Mouse (Mus musculus) kidney, embryonic 15.5 days (tissue): ENCODE results near the gene Ppm1l. TPM values are rescaled to one million over a fixed set of nuclear protein-coding genes. Genes with fewer than 3 reads are reported as not detected.

Experiments used
- ATAC-seq: fragments of 200-750 bp; cut with Nextera tagmentation; replicated peaks from 2 replicates; pipeline ENCODE4 v1.8.0; 2017; ENCODE audit warnings: moderate TSS enrichment; ENCODE audit not compliant: low FRiP score
- H3K27ac ChIP-seq: fragments of 300-500 bp; sonication (generic); 2 replicates; pipeline ENCODE4 v1.5.1; 2015; ENCODE audit warnings: mild to moderate bottlenecking, inconsistent platforms
- H3K27me3 ChIP-seq: fragments of 300-500 bp; sonication (generic); 2 replicates; pipeline ENCODE4 v1.6.1; 2015; ENCODE audit warnings: inconsistent platforms
- H3K36me3 ChIP-seq: fragments of 300-500 bp; sonication (generic); 2 replicates; pipeline ENCODE4 v1.6.1; 2015; ENCODE audit warnings: inconsistent platforms
- H3K4me1 ChIP-seq: fragments of 300-500 bp; sonication (generic); 2 replicates; pipeline ENCODE4 v1.6.1; 2015; ENCODE audit warnings: inconsistent platforms
- H3K4me2 ChIP-seq: fragments of 300-500 bp; sonication (generic); 2 replicates; pipeline ENCODE4 v1.6.1; 2015; ENCODE audit warnings: moderate library complexity, mild to moderate bottlenecking, inconsistent platforms
- H3K4me3 ChIP-seq: fragments of 300-500 bp; sonication (generic); replicated peaks from 2 replicates; pipeline ENCODE4 v1.5.1; 2015; ENCODE audit warnings: mild to moderate bottlenecking, inconsistent platforms
- H3K9ac ChIP-seq: fragments of 300-500 bp; sonication (generic); 2 replicates; pipeline ENCODE4 v1.6.1; 2015; ENCODE audit warnings: mild to moderate bottlenecking, inconsistent platforms
- H3K9me3 ChIP-seq: fragments of 300-500 bp; sonication (generic); replicated peaks from 2 replicates; pipeline ENCODE4 v1.6.1; 2016; ENCODE audit warnings: inconsistent platforms
- WGBS: fragments of 180-500 bp; shearing (Covaris S2); methylation state at CpG from one replicate; pipeline ENCODE4 v1.1.7; 2015; ENCODE audit warnings: mixed read lengths; 5-methylcytosine and 5-hydroxymethylcytosine counted together
- polyA plus RNA-seq: library from polyadenylated mRNA; unstranded; fragments of >200 nt; fragmentation: Nextera tagmentation; extraction: Ambion mirVana; gene quantifications from 2 replicates; pipeline ENCODE4 v1.2.1, GENCODE M21; 2015

Gene Ppm1l
- polyA plus RNA-seq, 1 experiment from 2014 or later, result 6.2 TPM

GRCm38 (mm10) chr3:69300121-69300520, 16.5 kb upstream of the Ppm1l start:
- 90% methylated on average over 1 of the region's 1 CpGs for WGBS
- no peak for ATAC-seq

GRCm38 (mm10) chr3:69315810-69316390, 761 bp upstream of the Ppm1l start:
- H3K27me3 ChIP-seq, result peaks cover 18% of the 10 kb centered on the region
- no peaks in the 10 kb centered on the region for H3K36me3 ChIP-seq
- H3K27ac ChIP-seq, result peak overlapping the region; percentile 93
- under 1% methylated on average over 18 of the region's 18 CpGs for WGBS
- H3K9ac ChIP-seq, result peak overlapping the region; percentile 65
- ATAC-seq, result peak; percentile 64
- peak overlapping the region; percentile 96 for H3K4me2 ChIP-seq
- no peaks in the 10 kb centered on the region for H3K9me3 ChIP-seq
- H3K4me3 ChIP-seq, result peak overlapping the region; percentile 80
- H3K4me1 ChIP-seq, result peaks cover 29% of the 10 kb centered on the region

More at GRCm38 (mm10) chr3:69300121-69300520, 16.5 kb upstream of the Ppm1l start:
- Histone ChIP-seq H3K4me3 (no peak overlapping the region), H3K4me2 (no peak overlapping the region), H3K9ac (no peak overlapping the region), H3K9me3 (no peaks in the 10 kb centered on the region), H3K27me3 (no peaks in the 10 kb centered on the region), H3K4me1 (no peaks in the 10 kb centered on the region), H3K27ac (no peak overlapping the region), H3K36me3 (no peaks in the 10 kb centered on the region)

GRCm38 (mm10) chr3:69317251-69318125, 827 bp downstream of the Ppm1l start:
- under 1% methylated on average over 73 of the region's 73 CpGs for WGBS
- ATAC-seq, result peak; percentile 44
- H3K27ac ChIP-seq, result peak overlapping the region; percentile 67; the same call in 1 of the 2 replicates

GRCm38 (mm10) chr3:69318131-69318951, 1.7 kb downstream of the Ppm1l start:
- H3K4me1 ChIP-seq, result peaks cover 32% of the 10 kb centered on the region
- no peak overlapping the region for H3K27ac ChIP-seq
- 2% methylated on average over 25 of the region's 25 CpGs for WGBS
- H3K9me3 ChIP-seq, result no peaks in the 10 kb centered on the region
- H3K9ac ChIP-seq, result peak overlapping the region; percentile 65; the same call in 1 of the 2 replicates
- peak overlapping the region; percentile 96 for H3K4me2 ChIP-seq
- H3K27me3 ChIP-seq, result peaks cover 18% of the 10 kb centered on the region
- H3K36me3 ChIP-seq, result no peaks in the 10 kb centered on the region
- peak overlapping the region; percentile 80 for H3K4me3 ChIP-seq
- ATAC-seq, result no peak

More at GRCm38 (mm10) chr3:69317251-69318125, 827 bp downstream of the Ppm1l start:
- Histone ChIP-seq H3K4me2 (peak overlapping the region; percentile 96), H3K9ac (peak overlapping the region; percentile 65), H3K9me3 (no peaks in the 10 kb centered on the region), H3K36me3 (no peaks in the 10 kb centered on the region), H3K4me3 (peak overlapping the region; percentile 80), H3K27me3 (peaks cover 18% of the 10 kb centered on the region), H3K4me1 (peaks cover 32% of the 10 kb centered on the region)

- Histone ChIP-seq H3K27ac (no peak overlapping the region), H3K9ac (no peak overlapping the region), H3K36me3 (no peaks in the 10 kb centered on the region), H3K9me3 (no peaks in the 10 kb centered on the region), H3K4me2 (peak overlapping the region; percentile 96), H3K27me3 (peaks cover 18% of the 10 kb centered on the region), H3K4me3 (peak overlapping the region; percentile 80), H3K4me1 (peaks cover 32% of the 10 kb centered on the region)
- no peak for ATAC-seq
- 76% methylated on average over 6 of the region's 6 CpGs for WGBS
These were observed 2.5 kb downstream of the Ppm1l start for GRCm38 (mm10) chr3:69319061-69319720.

GRCm38 (mm10) chr3:69323982-69324381, 7.3 kb downstream of the Ppm1l start:
- 0 out of 2 replicates have a peak, but pooled peaks cover 7% of the 10 kb centered on the region for H3K27me3 ChIP-seq
- peaks cover 7% of the 10 kb centered on the region for H3K4me1 ChIP-seq
- ATAC-seq, result no peak
- no peaks in the 10 kb centered on the region for H3K9me3 ChIP-seq
- WGBS, result 81% methylated on average over 3 of the region's 3 CpGs
- no peak overlapping the region for H3K4me2 ChIP-seq
- H3K9ac ChIP-seq, result no peak overlapping the region
- H3K4me3 ChIP-seq, result no peak overlapping the region
- H3K36me3 ChIP-seq, result no peaks in the 10 kb centered on the region
- no peak overlapping the region for H3K27ac ChIP-seq

GRCm38 (mm10) chr3:69329910-69330309, 13.2 kb downstream of the Ppm1l start:
- ATAC-seq, result no peak
- Histone ChIP-seq H3K27me3 (no peaks in the 10 kb centered on the region), H3K36me3 (no peaks in the 10 kb centered on the region), H3K4me2 (no peak overlapping the region), H3K4me3 (no peak overlapping the region), H3K27ac (no peak overlapping the region), H3K9ac (no peak overlapping the region), H3K9me3 (no peaks in the 10 kb centered on the region), H3K4me1 (no peaks in the 10 kb centered on the region)
- 21% methylated on average over 5 of the region's 5 CpGs for WGBS

GRCm38 (mm10) chr3:69333819-69334218, 17.2 kb downstream of the Ppm1l start:
- Histone ChIP-seq H3K9ac (no peak overlapping the region), H3K9me3 (no peaks in the 10 kb centered on the region), H3K36me3 (no peaks in the 10 kb centered on the region), H3K4me1 (no peaks in the 10 kb centered on the region), H3K4me3 (no peak overlapping the region), H3K4me2 (no peak overlapping the region), H3K27ac (no peak overlapping the region), H3K27me3 (no peaks in the 10 kb centered on the region)
- 68% methylated on average over 9 of the region's 9 CpGs for WGBS
- ATAC-seq, result no peak

GRCm38 (mm10) chr3:69340486-69340885, 23.8 kb downstream of the Ppm1l start:
- no peaks in the 10 kb centered on the region for H3K27me3 ChIP-seq
- H3K4me2 ChIP-seq, result no peak overlapping the region
- H3K9ac ChIP-seq, result no peak overlapping the region
- H3K4me1 ChIP-seq, result no peaks in the 10 kb centered on the region
- no peak overlapping the region for H3K27ac ChIP-seq
- no peak overlapping the region for H3K4me3 ChIP-seq
- no peaks in the 10 kb centered on the region for H3K36me3 ChIP-seq
- no peak for ATAC-seq
- no peaks in the 10 kb centered on the region for H3K9me3 ChIP-seq
- 64% methylated on average over 1 of the region's 1 CpGs for WGBS

- no peaks in the 10 kb centered on the region for H3K4me1 ChIP-seq
- H3K4me2 ChIP-seq, result no peak overlapping the region
- H3K9me3 ChIP-seq, result no peaks in the 10 kb centered on the region
- no peak for ATAC-seq
- no peaks in the 10 kb centered on the region for H3K36me3 ChIP-seq
- H3K9ac ChIP-seq, result no peak overlapping the region
- no peak overlapping the region for H3K27ac ChIP-seq
- no peaks in the 10 kb centered on the region for H3K27me3 ChIP-seq
- H3K4me3 ChIP-seq, result no peak overlapping the region
These were observed 24.3 kb downstream of the Ppm1l start for GRCm38 (mm10) chr3:69340971-69341370.

- no peak overlapping the region for H3K4me2 ChIP-seq
- no peaks in the 10 kb centered on the region for H3K4me1 ChIP-seq
- no peaks in the 10 kb centered on the region for H3K27me3 ChIP-seq
- WGBS, result 76% methylated on average over 8 of the region's 8 CpGs
- H3K27ac ChIP-seq, result no peak overlapping the region
- H3K36me3 ChIP-seq, result no peaks in the 10 kb centered on the region
- H3K9me3 ChIP-seq, result no peaks in the 10 kb centered on the region
- H3K4me3 ChIP-seq, result no peak overlapping the region
- no peak overlapping the region for H3K9ac ChIP-seq
- no peak for ATAC-seq
These were observed 24.9 kb downstream of the Ppm1l start for GRCm38 (mm10) chr3:69341514-69341913.
